Comparison of ENCODE assay signal across 9 mouse cellular contexts in the genomic region with DNA sequence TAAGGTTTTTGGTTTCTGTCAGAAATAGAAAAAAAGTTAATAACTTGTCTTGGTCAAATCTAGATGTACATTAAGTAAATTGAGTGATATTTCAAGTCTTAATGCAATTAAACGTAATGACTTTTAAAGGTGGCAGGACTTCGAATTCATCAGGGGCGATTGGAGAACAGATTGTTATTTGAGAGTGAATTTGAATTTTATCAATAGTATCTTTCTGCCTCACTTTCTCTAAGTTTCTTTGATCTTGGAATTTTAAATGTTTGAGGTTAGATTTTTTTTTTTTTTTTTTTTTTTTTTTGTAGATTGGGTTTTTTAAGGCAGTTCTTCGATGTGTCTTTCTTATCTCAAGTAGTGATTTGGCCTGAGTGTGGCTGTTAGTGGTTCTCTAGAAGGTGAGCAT. TPM values are rescaled to one million over a fixed set of nuclear protein-coding genes. Genes with fewer than 3 reads are reported as not detected.
DNase-seq lines count a peak whose midpoint lies in the region; ATAC-seq and TF ChIP-seq lines count a peak whose summit lies in the region.
"Had no signal": no experiment of that assay in that cellular context is flagged by ENCODE, and none has a peak within 500 bp of the region (broad histone marks: within the 10 kb centered on the region; RNA-seq: fewer than 3 reads in every experiment).

No protein-coding gene starts in this region.

- H3K4me3 ChIP-seq in heart, embryonic 10.5 days = peak overlapping the region; percentile 100
- H3K4me3 ChIP-seq in heart, embryonic 12.5 days = no peak overlapping the region
- H3K4me3 ChIP-seq in E14TG2a.4 (replicated peaks; ENCODE audit: low read length) = peak overlapping the region; percentile 97
- H3K4me3 ChIP-seq in hindbrain, embryonic 15.5 days = peak overlapping the region; percentile 100
- H3K4me3 ChIP-seq in midbrain, embryonic 10.5 days = peak overlapping the region; percentile 99

- H3K9ac ChIP-seq in heart, embryonic 12.5 days = no peak overlapping the region
- no peak overlapping the region for H3K9ac ChIP-seq in hindbrain, embryonic 15.5 days

- H3K36me3 ChIP-seq in heart, embryonic 10.5 days = peaks cover 43% of the 10 kb centered on the region
- peaks cover 37% of the 10 kb centered on the region for H3K36me3 ChIP-seq in heart, embryonic 12.5 days
- peaks cover 42% of the 10 kb centered on the region for H3K36me3 ChIP-seq in E14TG2a.4 (ENCODE audit: insufficient read depth, low read length)
- peaks cover 30% of the 10 kb centered on the region for H3K36me3 ChIP-seq in hindbrain, embryonic 15.5 days
- H3K36me3 ChIP-seq in midbrain, embryonic 10.5 days = peaks cover 49% of the 10 kb centered on the region

- no peaks in the 10 kb centered on the region for H3K9me3 ChIP-seq in heart, embryonic 10.5 days
- H3K9me3 ChIP-seq in heart, embryonic 12.5 days (replicated peaks) = no peaks in the 10 kb centered on the region
- H3K9me3 ChIP-seq in E14TG2a.4 (ENCODE audit: low read length) = no peaks in the 10 kb centered on the region
- no peaks in the 10 kb centered on the region for H3K9me3 ChIP-seq in hindbrain, embryonic 15.5 days
- H3K9me3 ChIP-seq in midbrain, embryonic 10.5 days (replicated peaks) = peaks cover 4% of the 10 kb centered on the region; the same call in 1 of the 2 replicates

- H3K27me3 ChIP-seq in heart, embryonic 10.5 days (ENCODE audit: insufficient read depth, poor library complexity, severe bottlenecking) = no peaks in the 10 kb centered on the region
- no peaks in the 10 kb centered on the region for H3K27me3 ChIP-seq in heart, embryonic 12.5 days (replicated peaks)
- H3K27me3 ChIP-seq in E14TG2a.4 (ENCODE audit: insufficient read depth, low read length) = no peaks in the 10 kb centered on the region
- H3K27me3 ChIP-seq in hindbrain, embryonic 15.5 days = no peaks in the 10 kb centered on the region
- H3K27me3 ChIP-seq in midbrain, embryonic 10.5 days (ENCODE audit: low read depth, poor library complexity, severe bottlenecking) = no peaks in the 10 kb centered on the region

- no peak for ATAC-seq in heart, embryonic 12.5 days (ENCODE audit: insufficient number of reproducible peaks, low FRiP score)
- ATAC-seq in hindbrain, embryonic 15.5 days (ENCODE audit: low FRiP score, low read depth) = no peak
- no peak for ATAC-seq in CD4-positive, CD25-positive, alpha-beta regulatory T cell, adult 4 months

- H3K4me2 ChIP-seq in heart, embryonic 12.5 days = no peak overlapping the region
- H3K4me2 ChIP-seq in hindbrain, embryonic 15.5 days = peak overlapping the region; percentile 95

- H3K27ac ChIP-seq in heart, embryonic 10.5 days = no peak overlapping the region
- H3K27ac ChIP-seq in heart, embryonic 12.5 days (ENCODE audit: poor library complexity, severe bottlenecking) = no peak overlapping the region
- no peak overlapping the region for H3K27ac ChIP-seq in hindbrain, embryonic 15.5 days (replicated peaks)
- no peak overlapping the region for H3K27ac ChIP-seq in midbrain, embryonic 10.5 days (replicated peaks)

- H3K4me1 ChIP-seq in heart, embryonic 10.5 days = peaks cover 21% of the 10 kb centered on the region
- peaks cover 23% of the 10 kb centered on the region for H3K4me1 ChIP-seq in heart, embryonic 12.5 days (replicated peaks)
- peaks cover 59% of the 10 kb centered on the region for H3K4me1 ChIP-seq in E14TG2a.4 (replicated peaks; ENCODE audit: low read depth, low read length)
- peaks cover 50% of the 10 kb centered on the region for H3K4me1 ChIP-seq in hindbrain, embryonic 15.5 days (replicated peaks)
- H3K4me1 ChIP-seq in midbrain, embryonic 10.5 days = peaks cover 37% of the 10 kb centered on the region

- 56% methylated on average over 4 of the region's 4 CpGs for WGBS in heart, embryonic 10.5 days
- 51% methylated on average over 4 of the region's 4 CpGs for WGBS in heart, embryonic 12.5 days
- WGBS in hindbrain, embryonic 15.5 days = 58% methylated on average over 4 of the region's 4 CpGs
- 83% methylated on average over 4 of the region's 4 CpGs for WGBS in midbrain, embryonic 10.5 days

- no peak for TF ChIP-seq CTCF in E14TG2a.4 (conservative IDR thresholded peaks at IDR 0.05; ENCODE audit: low read length)

- DNase-seq in heart, embryonic 10.5 days (ENCODE audit: low spot score) = no peak
- DNase-seq in midbrain, embryonic 10.5 days (ENCODE audit: low spot score) = no peak
- DNase-seq in thymus, postnatal 36 days = no peak
- DNase-seq in cerebellum, adult 11 months = no peak
- DNase-seq: adrenal gland, postnatal 14 days had no signal

RNA-seq across cellular contexts. Expression of a gene that starts 2.0 kb away (rescaled TPM):
- 12.6 and 12.7 TPM in 2 replicates for polyA plus RNA-seq in heart, embryonic 10.5 days (2016; fragmentation: Nextera tagmentation; extraction: Ambion mirVana)
- polyA plus RNA-seq in heart, embryonic 12.5 days (2016; fragmentation: Nextera tagmentation; extraction: Ambion mirVana) = 12.4 and 13.5 TPM in 2 replicates
- polyA plus RNA-seq in hindbrain, embryonic 15.5 days (2015; fragmentation: Nextera tagmentation; extraction: Ambion mirVana) = 13.6 and 18.5 TPM in 2 replicates
- 19.5 and 19.7 TPM in 2 replicates for polyA plus RNA-seq in midbrain, embryonic 10.5 days (2016; fragmentation: Nextera tagmentation; extraction: Ambion mirVana)
- polyA plus RNA-seq in CD4-positive, CD25-positive, alpha-beta regulatory T cell, adult 4 months (2017; shearing (Covaris generic)) = 10 to 100 TPM; 68.5 to 94.4 TPM

RNA-seq across cellular contexts. Expression of a gene that starts 45.0 kb away (rescaled TPM):
- not detected in 2 replicates for polyA plus RNA-seq in heart, embryonic 10.5 days (2016; fragmentation: Nextera tagmentation; extraction: Ambion mirVana)
- polyA plus RNA-seq in heart, embryonic 12.5 days (2016; fragmentation: Nextera tagmentation; extraction: Ambion mirVana) = not detected in 2 replicates
- 0.09 TPM in 1 of 2 replicates, not detected in the other for polyA plus RNA-seq in hindbrain, embryonic 15.5 days (2015; fragmentation: Nextera tagmentation; extraction: Ambion mirVana)
- not detected in 2 replicates for polyA plus RNA-seq in midbrain, embryonic 10.5 days (2016; fragmentation: Nextera tagmentation; extraction: Ambion mirVana)
- 100 to 1,000 TPM in 1 of 2 experiments, 10 to 100 TPM in 1; 93.9 to 121 TPM for polyA plus RNA-seq in CD4-positive, CD25-positive, alpha-beta regulatory T cell, adult 4 months (2017; shearing (Covaris generic))

Comparison
In these comparisons a context has a peak if more than half of its experiments do, and no peak if none do; other contexts are left out.
1. RNA of a gene that starts 45.0 kb away (polyA plus RNA-seq): 93.9 to 121 TPM in CD4-positive, CD25-positive, alpha-beta regulatory T cell, adult 4 months; not detected in heart, embryonic 10.5 days, 0.09 TPM in hindbrain, embryonic 15.5 days, not detected in heart, embryonic 12.5 days and not detected in midbrain, embryonic 10.5 days; every median in the first group is over 10 times any median in the second.